Comparison of ENCODE assay signal across 8 mouse cellular contexts in the genomic region with DNA sequence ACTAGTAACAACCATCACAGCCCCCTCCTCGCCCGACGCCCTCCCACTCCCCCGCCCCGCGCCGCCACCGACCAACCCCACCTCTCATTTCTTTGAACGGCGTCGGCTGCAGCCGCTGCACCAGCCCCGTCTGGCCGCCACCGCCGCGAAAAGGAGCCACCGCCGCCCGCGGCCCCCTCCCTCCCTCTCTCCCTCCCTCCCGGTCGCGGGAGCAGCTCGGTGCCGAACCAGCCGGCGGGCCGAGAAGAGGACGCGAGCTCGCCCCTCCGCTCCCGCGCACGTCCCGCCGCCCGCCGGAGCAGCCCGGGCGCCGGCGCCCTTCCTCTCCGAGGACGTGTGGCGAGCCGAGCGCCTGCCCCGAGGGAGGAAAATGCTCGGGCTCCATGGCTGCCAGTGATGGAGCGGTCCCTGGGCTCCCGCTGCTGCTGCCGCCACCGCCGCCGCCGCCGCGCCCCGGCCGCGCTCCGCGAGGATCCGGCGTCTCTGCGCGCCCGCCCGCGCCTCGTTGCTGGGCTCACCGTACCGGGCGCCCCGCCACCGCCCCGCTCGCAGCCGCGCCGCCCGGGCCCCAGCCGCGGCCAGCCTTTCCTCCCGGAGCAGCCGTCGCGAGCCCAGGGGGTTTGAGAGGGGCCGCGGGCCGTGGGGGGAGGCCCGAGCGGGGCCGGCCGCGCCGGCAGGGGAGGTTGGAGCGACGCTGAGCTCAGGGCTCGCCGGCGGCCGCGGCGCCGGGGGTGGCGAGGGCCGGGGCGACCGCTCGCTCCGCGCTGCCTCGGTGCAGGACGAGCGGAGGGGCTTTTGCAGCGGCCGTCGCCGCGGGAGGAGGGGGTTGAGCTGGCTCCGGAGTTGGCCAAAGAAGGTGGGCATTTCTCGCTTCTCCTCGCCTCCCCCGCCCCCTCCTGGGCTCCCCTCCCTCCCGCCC. TPM values are rescaled to one million over a fixed set of nuclear protein-coding genes. Genes with fewer than 3 reads are reported as not detected.
DNase-seq lines count a peak whose midpoint lies in the region; ATAC-seq lines count a peak whose summit lies in the region.

A gene (plus strand): TSS at position 100 of the 919 bp plus-strand sequence.

- peak within 1 kb of the TSS; percentile 100 for H3K27ac ChIP-seq in forebrain, embryonic 12.5 days
- H3K27ac ChIP-seq in heart, embryonic 15.5 days = peak within 1 kb of the TSS; percentile 98
- peak within 1 kb of the TSS; percentile 99 for H3K27ac ChIP-seq in lung, embryonic 16.5 days (ENCODE audit: low read length)

- WGBS in forebrain, embryonic 12.5 days = under 1% methylated on average over 93 of the region's 128 CpGs
- WGBS in heart, embryonic 15.5 days = 1% methylated on average over 72 of the region's 128 CpGs
- 1% methylated on average over 122 of the region's 128 CpGs for WGBS in large intestine, adult 2 months
- WGBS in lung, embryonic 16.5 days = under 1% methylated on average over 60 of the region's 128 CpGs

- H3K36me3 ChIP-seq in forebrain, embryonic 12.5 days (replicated peaks) = peaks cover 28% of the 10 kb centered on the region
- peaks cover 24% of the 10 kb centered on the region for H3K36me3 ChIP-seq in heart, embryonic 15.5 days
- H3K36me3 ChIP-seq in lung, embryonic 16.5 days (ENCODE audit: control insufficient read depth, insufficient read depth, low read length) = peaks cover 20% of the 10 kb centered on the region

- DNase-seq in cerebellum, postnatal 4 days (ENCODE audit: low spot score in 2 of 2) = no peak
- peak; percentile 46 for DNase-seq in adrenal gland, postnatal 25 days
- no peak for DNase-seq in large intestine, adult 2 months (ENCODE audit: low read depth, low spot score)
- DNase-seq in spleen, postnatal 36 days (ENCODE audit: low spot score in 2 of 2) = peak; percentile 6 to 12

- peak within 1 kb of the TSS; percentile 99 for H3K4me3 ChIP-seq in forebrain, embryonic 12.5 days (replicated peaks)
- peak within 1 kb of the TSS; percentile 96 for H3K4me3 ChIP-seq in heart, embryonic 15.5 days
- H3K4me3 ChIP-seq in lung, embryonic 16.5 days (ENCODE audit: low read length) = peak within 1 kb of the TSS; percentile 86

- peak within 1 kb of the TSS; percentile 100 for H3K9ac ChIP-seq in forebrain, embryonic 12.5 days
- H3K9ac ChIP-seq in heart, embryonic 15.5 days = peak within 1 kb of the TSS; percentile 98
- peak within 1 kb of the TSS; percentile 98 for H3K9ac ChIP-seq in lung, embryonic 16.5 days (ENCODE audit: low read length)

- peak; percentile 22 for ATAC-seq in cerebellum, adult (ENCODE audit: insufficient number of reproducible peaks, low FRiP score, low TSS enrichment)
- peak; percentile 25 for ATAC-seq in forebrain, embryonic 12.5 days (ENCODE audit: low FRiP score)
- ATAC-seq in heart, embryonic 15.5 days (replicated peaks; ENCODE audit: insufficient number of reproducible peaks, insufficient read depth, low FRiP score, low read depth) = peak; percentile 3
- ATAC-seq in lung, embryonic 16.5 days (ENCODE audit: low read depth) = peak; percentile 16

- peaks cover 45% of the 10 kb centered on the region for H3K4me1 ChIP-seq in forebrain, embryonic 12.5 days
- H3K4me1 ChIP-seq in heart, embryonic 15.5 days (replicated peaks) = peaks cover 35% of the 10 kb centered on the region
- H3K4me1 ChIP-seq in lung, embryonic 16.5 days (replicated peaks; ENCODE audit: control insufficient read depth, insufficient read depth, low read length) = peaks cover 32% of the 10 kb centered on the region

- H3K4me2 ChIP-seq in forebrain, embryonic 12.5 days = peak within 1 kb of the TSS; percentile 89
- H3K4me2 ChIP-seq in heart, embryonic 15.5 days = peak within 1 kb of the TSS; percentile 92
- peak within 1 kb of the TSS; percentile 90 for H3K4me2 ChIP-seq in lung, embryonic 16.5 days (ENCODE audit: low read depth, low read length)

- H3K9me3 ChIP-seq in forebrain, embryonic 12.5 days = no peaks in the 10 kb centered on the region
- H3K9me3 ChIP-seq in heart, embryonic 15.5 days (replicated peaks) = no peaks in the 10 kb centered on the region
- no peaks in the 10 kb centered on the region for H3K9me3 ChIP-seq in lung, embryonic 16.5 days (ENCODE audit: control insufficient read depth, low read length)

- H3K27me3 ChIP-seq in forebrain, embryonic 12.5 days = no peaks in the 10 kb centered on the region
- no peaks in the 10 kb centered on the region for H3K27me3 ChIP-seq in heart, embryonic 15.5 days
- H3K27me3 ChIP-seq in lung, embryonic 16.5 days (ENCODE audit: control insufficient read depth, insufficient read depth, low read depth, low read length) = no peaks in the 10 kb centered on the region

RNA-seq across cellular contexts. Expression of the gene that starts here (rescaled TPM):
- 968 and 1,277 TPM in 2 replicates for total RNA-seq in adrenal gland, postnatal 25 days (2021)
- 381 and 460 TPM in 2 replicates for polyA plus RNA-seq in forebrain, embryonic 12.5 days (2016; fragmentation: Nextera tagmentation; extraction: Ambion mirVana)
- polyA plus RNA-seq in heart, embryonic 15.5 days (2015; fragmentation: Nextera tagmentation; extraction: Ambion mirVana) = 266 and 375 TPM in 2 replicates
- polyA plus RNA-seq in large intestine, adult 2 months (2012; rRNA removed) = 110 and 132 TPM in 2 replicates
- polyA plus RNA-seq in lung, embryonic 16.5 days (2015; fragmentation: Nextera tagmentation; extraction: Ambion mirVana) = 737 and 792 TPM in 2 replicates

Comparison
In these comparisons a context has a peak if more than half of its experiments do, and no peak if none do; other contexts are left out.
1. DNase-seq: peak in adrenal gland, postnatal 25 days (single experiment) and spleen, postnatal 36 days (2 of 2); none in cerebellum, postnatal 4 days (0 of 2) and large intestine, adult 2 months (single experiment).
2. Peak in every context shown above with its lines, with median percentiles within 50 percentile points of each other: ATAC-seq, H3K27ac ChIP-seq, H3K4me2 ChIP-seq, H3K4me3 ChIP-seq and H3K9ac ChIP-seq.